Mouse (Mus musculus): ENCODE measurements at regions not wholly inside any gene's neighbourhood (a gene's known extent, or its start where the extent isn't known, plus 50 kb on each side); places are given as distances from the start of the nearest gene placed in this dataset.

- TF ChIP-seq CTCF (IDR thresholded peaks at IDR 0.05; ENCODE audit: low read depth) (no peak), EP300 (IDR thresholded peaks at IDR 0.05; ENCODE audit: low read depth) (no peak)
These were observed 178.9 kb downstream of the Sox4 start for GRCm38 (mm10) chr13:28774649-28775048.
